ENCODE assay signal across 19 mouse cellular contexts in genomic region chr4:89395336-89395735, GRCm38 (mm10).
DNase-seq lines count a peak whose midpoint lies in the region; ATAC-seq and TF ChIP-seq lines count a peak whose summit lies in the region.
"Had no signal": no experiment of that assay in that cellular context is flagged by ENCODE, and none has a peak within 500 bp of the region (broad histone marks: within the 10 kb centered on the region; RNA-seq: fewer than 3 reads in every experiment).

No protein-coding gene starts in this region.

- H3K4me3 ChIP-seq in CH12.LX (replicated peaks in 1 of 3; ENCODE audit: low read depth in 2 of 3, low read length in 2 of 3, poor library complexity in 1 of 3), result no peak overlapping the region
- no peak overlapping the region for H3K4me3 ChIP-seq in midbrain, embryonic 13.5 days (replicated peaks)
- H3K4me3 ChIP-seq: embryonic facial prominence, embryonic 13.5 days; embryonic facial prominence, embryonic 15.5 days; erythroblast, embryonic 14.5 days; forebrain, embryonic 10.5 days; forebrain, embryonic 12.5 days had no signal

- H3K4me1 ChIP-seq in CH12.LX (ENCODE audit: control insufficient read depth in 1 of 2, insufficient read depth in 2 of 2), result peaks cover 35 to 72% of the 10 kb centered on the region in 2 experiments
- H3K4me1 ChIP-seq in midbrain, embryonic 13.5 days (replicated peaks), result no peaks in the 10 kb centered on the region
- H3K4me1 ChIP-seq: embryonic facial prominence, embryonic 13.5 days; embryonic facial prominence, embryonic 15.5 days; forebrain, embryonic 10.5 days; forebrain, embryonic 12.5 days had no signal

- peak; percentile 97 for TF ChIP-seq EP300 in CH12.LX (IDR thresholded peaks at IDR 0.05; ENCODE audit: low read length)

- peaks cover 3% of the 10 kb centered on the region; the same call in 1 of the 2 replicates for H3K79me2 ChIP-seq in CH12.LX (replicated peaks; ENCODE audit: control insufficient read depth, extremely low read depth, insufficient read depth, poor library complexity, severe bottlenecking)

- dilution Hi-C loops in CH12.LX (cut with MboI; ENCODE audit: extremely low pct_ligation_motif_present, extremely low pct_unique_long_range_greater_than_20kb, low sequenced_read_pairs), result no loop called here

- peak overlapping the region; percentile 43; the same call in 1 of the 2 replicates for H3K9ac ChIP-seq in CH12.LX (ENCODE audit: insufficient read depth, low read depth)
- H3K9ac ChIP-seq in midbrain, embryonic 13.5 days (replicated peaks), result no peak overlapping the region
- H3K9ac ChIP-seq: embryonic facial prominence, embryonic 13.5 days; embryonic facial prominence, embryonic 15.5 days; forebrain, embryonic 12.5 days had no signal

- TF ChIP-seq RAD21 in CH12.LX (IDR thresholded peaks at IDR 0.05; ENCODE audit: low read depth, low read length), result peak; percentile 1

- H3K27me3 ChIP-seq in CH12.LX (replicated peaks), result no peaks in the 10 kb centered on the region
- no peaks in the 10 kb centered on the region for H3K27me3 ChIP-seq in midbrain, embryonic 13.5 days
- H3K27me3 ChIP-seq: embryonic facial prominence, embryonic 13.5 days; embryonic facial prominence, embryonic 15.5 days; forebrain, embryonic 12.5 days; Patski had no signal

- in situ Hi-C loops in CH12.LX (cut with MboI; ENCODE audit: low pct_ligation_motif_present, low pct_unique_long_range_greater_than_20kb, low sequenced_read_pairs), result no loop called here

- H3K9me3 ChIP-seq in CH12.LX (replicated peaks; ENCODE audit: low read length), result peaks cover 3% of the 10 kb centered on the region
- no peaks in the 10 kb centered on the region for H3K9me3 ChIP-seq in midbrain, embryonic 13.5 days
- H3K9me3 ChIP-seq: embryonic facial prominence, embryonic 13.5 days; embryonic facial prominence, embryonic 15.5 days; forebrain, embryonic 10.5 days; forebrain, embryonic 12.5 days had no signal

- ATAC-seq in midbrain, embryonic 13.5 days, result no peak
- ATAC-seq: activated CD4-positive, CD25-positive, alpha-beta regulatory T cell, adult 4 months; CD4-positive, CD25-positive, alpha-beta regulatory T cell, adult 4 months; forebrain, embryonic 14.5 days; forebrain, embryonic 16.5 days; Patski had no signal

- H3K4me2 ChIP-seq in CH12.LX (ENCODE audit: insufficient read depth, low read depth, poor library complexity, severe bottlenecking), result peak overlapping the region; percentile 32; the same call in 1 of the 2 replicates
- H3K4me2 ChIP-seq in midbrain, embryonic 13.5 days (replicated peaks), result no peak overlapping the region
- H3K4me2 ChIP-seq: embryonic facial prominence, embryonic 13.5 days; embryonic facial prominence, embryonic 15.5 days; forebrain, embryonic 12.5 days had no signal

- peak; percentile 4 for DNase-seq in cerebellum, adult 11-12 months
- no peak for DNase-seq in cerebellum, adult 8-10 months
- DNase-seq in CH12.LX (ENCODE audit: extremely low read depth), result peak; percentile 87
- no peak for DNase-seq in adrenal gland, postnatal 25 days
- DNase-seq: adrenal gland, adult 2 months; adrenal gland, postnatal 14 days; B cell, adult 2 months; embryo, embryonic 11 days had no signal

- no peak for TF ChIP-seq CTCF in CH12.LX (conservative IDR thresholded peaks at IDR 0.05 in 1 of 2, IDR thresholded peaks at IDR 0.05 in 1 of 2; ENCODE audit: low read depth in 2 of 2, low read length in 2 of 2)

- H3K27ac ChIP-seq in CH12.LX (ENCODE audit: insufficient read depth, low read depth), result peak overlapping the region; percentile 94
- H3K27ac ChIP-seq in midbrain, embryonic 13.5 days, result no peak overlapping the region
- H3K27ac ChIP-seq: embryonic facial prominence, embryonic 13.5 days; embryonic facial prominence, embryonic 15.5 days; forebrain, embryonic 10.5 days; forebrain, embryonic 12.5 days had no signal

- no peak; the same call in 1 of the 2 replicates for TF ChIP-seq POLR2A in CH12.LX (IDR thresholded peaks at IDR 0.05; ENCODE audit: low read depth, low read length)

- peaks cover 14 to 38% of the 10 kb centered on the region in 2 experiments for H3K36me3 ChIP-seq in CH12.LX (replicated peaks in 1 of 2; ENCODE audit: control insufficient read depth in 1 of 2, insufficient read depth in 1 of 2, low read length in 1 of 2)
- no peaks in the 10 kb centered on the region for H3K36me3 ChIP-seq in midbrain, embryonic 13.5 days
- H3K36me3 ChIP-seq: embryonic facial prominence, embryonic 13.5 days; embryonic facial prominence, embryonic 15.5 days; forebrain, embryonic 10.5 days; forebrain, embryonic 12.5 days had no signal

TF ChIP-seq in CH12.LX, 34 proteins besides CTCF, POLR2A, EP300 and RAD21:
- TF ChIP-seq ETS1 (conservative IDR thresholded peaks at IDR 0.05; ENCODE audit: low read depth, low read length) (peak; percentile 93), MEF2A (IDR thresholded peaks at IDR 0.05; ENCODE audit: borderline replicate concordance, low read depth, low read length) (peak; percentile 90), NELFE (IDR thresholded peaks at IDR 0.05; ENCODE audit: low read depth, low read length) (no peak), HCFC1 (IDR thresholded peaks at IDR 0.05; ENCODE audit: low read depth, low read length) (no peak), ZC3H11A (IDR thresholded peaks at IDR 0.05; ENCODE audit: low read depth, low read length) (no peak), E2F4 (IDR thresholded peaks at IDR 0.05; ENCODE audit: insufficient replicate concordance, low read depth, low read length) (no peak), TCF12 (IDR thresholded peaks at IDR 0.05; ENCODE audit: low read depth, low read length) (peak; percentile 82), USF1 (IDR thresholded peaks at IDR 0.05; ENCODE audit: low read depth, low read length) (no peak), PAX5 (IDR thresholded peaks at IDR 0.05; ENCODE audit: low read length) (no peak), ZMIZ1 (IDR thresholded peaks at IDR 0.05; ENCODE audit: low read depth, low read length) (0 out of 2 replicates have a peak, but pooled peaks have one; percentile 36), IRF4 (IDR thresholded peaks at IDR 0.05; ENCODE audit: low read depth, low read length) (peak; percentile 98), SIN3A (IDR thresholded peaks at IDR 0.05; ENCODE audit: low read length) (no peak; the same call in none of the 2 replicates), KAT2A (IDR thresholded peaks at IDR 0.05; ENCODE audit: insufficient replicate concordance, low read length) (0 out of 2 replicates have a peak, but pooled peaks have one; percentile 29), GABPA (IDR thresholded peaks at IDR 0.05; ENCODE audit: insufficient replicate concordance, low read depth, low read length) (no peak), CHD2 (IDR thresholded peaks at IDR 0.05; ENCODE audit: low read length) (peak; percentile 70), MAZ (IDR thresholded peaks at IDR 0.05; ENCODE audit: low read depth, low read length) (no peak; the same call in 1 of the 2 replicates), TBP (conservative IDR thresholded peaks at IDR 0.05; ENCODE audit: low read depth, low read length) (0 out of 2 replicates have a peak, but pooled peaks have one; percentile 53), NRF1 (IDR thresholded peaks at IDR 0.05; ENCODE audit: low read depth, low read length) (no peak), POLR2AphosphoS2 (IDR thresholded peaks at IDR 0.05; ENCODE audit: low read depth, low read length) (0 out of 2 replicates have a peak, but pooled peaks have one; percentile 65), USF2 (conservative IDR thresholded peaks at IDR 0.05; ENCODE audit: low read depth, low read length) (no peak), MXI1 (IDR thresholded peaks at IDR 0.05; ENCODE audit: low read depth, low read length) (no peak), MAFK (IDR thresholded peaks at IDR 0.05; ENCODE audit: insufficient replicate concordance, low read length) (peak; percentile 66; the same call in 1 of the 2 replicates), JUN (IDR thresholded peaks at IDR 0.05; ENCODE audit: insufficient read depth, low read depth, low read length) (peak; percentile 96), ELF1 (IDR thresholded peaks at IDR 0.05; ENCODE audit: low read depth, low read length) (no peak), RCOR1 (conservative IDR thresholded peaks at IDR 0.05; ENCODE audit: low read depth, low read length) (peak; percentile 76), BHLHE40 (IDR thresholded peaks at IDR 0.05; ENCODE audit: low read depth, low read length) (peak; percentile 85), MYC (IDR thresholded peaks at IDR 0.05; ENCODE audit: low read depth, low read length) (no peak), CHD1 (IDR thresholded peaks at IDR 0.05; ENCODE audit: low read depth, low read length) (no peak), ZNF384 (IDR thresholded peaks at IDR 0.05; ENCODE audit: low read depth, low read length) (no peak), JUND (conservative IDR thresholded peaks at IDR 0.05; ENCODE audit: low read depth, low read length) (peak; percentile 96), UBTF (IDR thresholded peaks at IDR 0.05; ENCODE audit: low read depth, low read length) (no peak), MAX (IDR thresholded peaks at IDR 0.05; ENCODE audit: low read length) (peak; percentile 66), SMC3 (IDR thresholded peaks at IDR 0.05; ENCODE audit: low read depth, low read length) (no peak; the same call in 1 of the 2 replicates), ZKSCAN1 (IDR thresholded peaks at IDR 0.05; ENCODE audit: borderline replicate concordance, low read depth, low read length) (no peak)

Comparison
In these comparisons a context has a peak if more than half of its experiments do, and no peak if none do; other contexts are left out.
1. DNase-seq: peak in cerebellum, adult 11-12 months (single experiment) and CH12.LX (single experiment); none in cerebellum, adult 8-10 months (single experiment) and adrenal gland, postnatal 25 days (single experiment).